Mouse (Mus musculus) ES-E14 (cell line): ENCODE data around the gene Rag1. TPM values are rescaled to one million over a fixed set of nuclear protein-coding genes. Genes with fewer than 3 reads are reported as not detected.
A peak's percentile ranks its signal among the peaks of the same experiment; 100 is the strongest.

ENCODE experiments used
- DNase-seq: peaks from one replicate; pipeline ENCODE4 v3.0.0-alpha.2; 2013; ENCODE audit warnings: low read depth, low spot score
- H3K27ac ChIP-seq: 2 replicates; pipeline ENCODE4 v1.5.1; 2012; ENCODE audit warnings: low read depth, mild to moderate bottlenecking, low read length, moderate library complexity, mixed read lengths; ENCODE audit not compliant: poor library complexity, insufficient read depth, severe bottlenecking
- H3K36me3 ChIP-seq: 2 replicates; pipeline ENCODE4 v1.6.1; 2012; ENCODE audit warnings: mild to moderate bottlenecking, low read length, moderate library complexity, mixed read lengths; ENCODE audit not compliant: control insufficient read depth, poor library complexity, insufficient read depth, severe bottlenecking
- H3K4me1 ChIP-seq, 2 experiments: fragments of 150-350 bp in 1 of 2; sonication (generic) in 1 of 2; 2 replicates each; pipeline ENCODE4 v1.6.1; 2012; ENCODE audit warnings: low read length in 2 of 2, mild to moderate bottlenecking in 1 of 2, mixed read lengths in 1 of 2; ENCODE audit not compliant: control insufficient read depth in 2 of 2, insufficient read depth in 2 of 2, poor library complexity in 1 of 2
- H3K4me3 ChIP-seq, 2 experiments: fragments of 150-350 bp in 1 of 2; sonication (generic) in 1 of 2; 2 replicates each; pipeline ENCODE4 v1.5.1; 2012; ENCODE audit warnings: low read length in 2 of 2, low read depth in 1 of 2, mild to moderate bottlenecking in 1 of 2, mixed read lengths in 1 of 2; ENCODE audit not compliant: insufficient read depth in 1 of 2, poor library complexity in 1 of 2, severe bottlenecking in 1 of 2
- H3K9ac ChIP-seq: 2 replicates; pipeline ENCODE4 v1.6.1; 2012; ENCODE audit warnings: low read depth, mild to moderate bottlenecking, low read length, mixed read lengths; ENCODE audit not compliant: poor library complexity, insufficient read depth, severe bottlenecking
- H3K9me3 ChIP-seq: fragments of 150-350 bp; sonication (generic); 2 replicates; pipeline ENCODE4 v1.6.1; 2012; ENCODE audit warnings: low read depth, mild to moderate bottlenecking, low read length; ENCODE audit not compliant: control insufficient read depth, insufficient read depth
- CHD2 ChIP-seq: IDR thresholded peaks from 2 replicates; pipeline ENCODE4 v1.6.1; 2014; ENCODE audit warnings: mild to moderate bottlenecking, low read depth, low read length, inconsistent platforms
- HCFC1 ChIP-seq: IDR thresholded peaks from 2 replicates; pipeline ENCODE4 v1.6.1; 2012; ENCODE audit warnings: low read length, inconsistent platforms, borderline replicate concordance; ENCODE audit not compliant: insufficient read depth
- MAFK ChIP-seq: IDR thresholded peaks from 2 replicates; pipeline ENCODE4 v1.6.1; 2014; ENCODE audit warnings: mild to moderate bottlenecking, low read depth, low read length, inconsistent platforms; ENCODE audit not compliant: insufficient read depth
- ZC3H11A ChIP-seq: IDR thresholded peaks from 2 replicates; pipeline ENCODE4 v1.6.1; 2012; ENCODE audit warnings: low read depth, mild to moderate bottlenecking, inconsistent platforms, low read length, borderline replicate concordance
- ZNF384 ChIP-seq: IDR thresholded peaks from 2 replicates; pipeline ENCODE4 v1.6.1; 2012; ENCODE audit warnings: low read depth, low read length, inconsistent platforms
- in situ Hi-C, 2 experiments: fragments of 600-800 bp; cut with MboI; formaldehyde crosslinking; loops; one replicate each; pipeline ENCODE4 v1.15.1; 2025; ENCODE audit warnings: low sequenced_read_pairs in 2 of 2, inconsistent platforms in 1 of 2; ENCODE audit not compliant: unreplicated experiment in 2 of 2
- total RNA-seq: library from RNA; depleted of rRNA; stranded (reverse); fragments of 300-350 nt; gene quantifications from 2 replicates; pipeline ENCODE4 v1.2.3, GENCODE M21; 2012

Gene Rag1
- total RNA-seq, 1 experiment = not detected

DNA sequence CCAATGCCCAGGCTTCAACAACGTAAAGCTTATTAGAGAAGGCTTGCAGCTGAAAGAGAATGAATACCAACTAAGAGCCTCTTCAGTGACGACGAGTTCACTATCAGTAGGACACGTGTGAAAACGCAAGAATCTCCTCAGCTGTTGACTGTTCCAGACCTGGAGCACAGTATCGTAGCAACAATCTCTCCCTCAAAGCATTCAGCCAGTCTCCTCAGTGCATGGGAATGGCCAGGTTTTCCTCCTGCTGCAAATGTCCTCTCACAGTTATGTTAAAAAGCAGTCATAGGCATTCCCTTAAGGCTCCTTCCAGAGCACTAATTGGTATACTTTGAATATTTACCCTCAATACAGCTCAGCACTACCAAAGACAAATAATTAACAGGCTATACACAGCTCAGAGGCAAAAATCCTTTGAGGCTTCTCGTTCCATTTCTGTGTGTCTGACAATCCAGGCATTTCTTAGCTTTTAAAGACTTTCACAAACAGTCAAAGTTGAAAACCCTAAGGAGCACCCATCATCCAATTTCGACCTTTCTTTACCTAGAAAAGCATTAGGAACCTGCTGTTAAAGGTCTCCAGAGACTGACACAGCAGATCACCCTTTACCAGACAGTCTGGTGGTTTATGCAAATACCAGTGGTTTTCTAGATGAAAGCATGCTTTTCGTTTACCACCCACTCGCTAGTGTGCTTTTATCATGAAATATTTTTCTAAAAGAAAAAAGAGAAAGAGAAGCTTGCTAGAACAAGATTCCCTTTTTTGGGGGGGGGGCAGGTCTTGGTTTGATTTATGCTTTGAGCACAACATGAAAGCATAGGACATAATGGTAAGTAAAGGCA lies 33.6 kb downstream of the Rag1 start:
- Histone ChIP-seq H3K27ac (no peak overlapping the region), H3K4me1 (no peaks in the 10 kb centered on the region), H3K4me3 (no peak overlapping the region), H3K9ac (no peak overlapping the region), H3K9me3 (no peaks in the 10 kb centered on the region), H3K36me3 (no peaks in the 10 kb centered on the region)
- no peak for DNase-seq
- no peak for TF ChIP-seq ZNF384
- TF ChIP-seq HCFC1 = no peak
- no peak for TF ChIP-seq CHD2
- TF ChIP-seq ZC3H11A = no peak
- TF ChIP-seq MAFK = no peak
- in situ Hi-C loops = no loop called here

DNA sequence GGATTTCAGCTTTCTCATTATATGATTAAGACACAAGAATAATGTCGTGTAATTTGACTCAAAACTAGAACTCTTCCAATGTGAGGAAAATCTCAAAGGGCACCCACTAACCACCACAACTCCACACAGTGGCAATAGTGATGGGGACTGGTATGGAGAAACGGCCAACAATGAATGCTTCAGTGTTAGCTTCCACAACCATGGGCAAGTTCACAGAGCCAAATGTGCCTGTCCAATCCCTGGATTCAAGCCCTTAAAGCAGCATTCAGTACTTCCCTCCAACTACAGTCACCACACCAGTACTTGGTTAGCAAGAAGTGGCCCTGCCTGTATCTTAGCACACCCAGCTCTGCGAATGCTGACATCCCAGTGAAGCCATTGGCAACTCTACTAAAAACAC lies 38.4 kb downstream of the Rag1 start:
- Histone ChIP-seq H3K36me3 (no peaks in the 10 kb centered on the region), H3K27ac (no peak overlapping the region), H3K9me3 (no peaks in the 10 kb centered on the region), H3K4me3 (no peak overlapping the region), H3K4me1 (no peaks in the 10 kb centered on the region), H3K9ac (no peak overlapping the region)
- no peak for DNase-seq
- in situ Hi-C loops = no loop called here
- TF ChIP-seq ZNF384 (no peak), ZC3H11A (no peak), HCFC1 (no peak), MAFK (no peak), CHD2 (no peak)

DNA sequence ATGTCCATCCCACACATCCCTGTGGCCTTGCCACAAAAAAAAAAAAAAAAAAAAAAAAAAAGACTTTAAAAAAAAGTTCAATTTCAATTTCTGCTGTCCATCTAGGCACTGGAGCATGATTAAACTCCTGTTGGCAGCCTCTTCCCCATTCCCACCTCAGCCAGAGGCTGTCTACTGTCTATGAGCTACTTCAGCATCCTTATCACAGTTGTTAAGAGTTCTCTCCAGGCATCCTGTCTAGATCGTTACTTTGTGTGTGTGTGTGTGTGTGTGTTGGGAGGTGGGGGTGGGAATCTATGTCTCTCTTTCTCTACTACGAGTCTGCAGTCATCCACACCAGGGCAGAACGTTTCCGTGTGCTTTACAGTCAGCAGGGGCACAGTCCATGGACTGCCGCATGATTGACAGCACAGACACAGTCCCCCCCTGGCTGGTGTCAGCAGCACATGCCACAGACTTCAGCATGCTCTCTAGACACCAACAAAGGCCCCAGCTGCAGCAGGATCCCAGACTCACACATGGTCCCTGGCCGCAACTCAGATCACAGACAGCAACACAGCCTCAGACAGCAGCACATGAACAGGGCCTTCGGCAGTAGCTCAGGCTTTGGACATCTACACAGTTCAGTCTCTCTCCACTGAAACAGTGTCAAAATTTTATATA lies 40.9 kb downstream of the Rag1 start:
- Histone ChIP-seq H3K4me3 (no peak overlapping the region), H3K4me1 (no peaks in the 10 kb centered on the region; a peak in 1 of 4 replicates), H3K9me3 (no peaks in the 10 kb centered on the region), H3K9ac (no peak overlapping the region), H3K36me3 (no peaks in the 10 kb centered on the region), H3K27ac (no peak overlapping the region)
- in situ Hi-C loops = no loop called here
- DNase-seq = no peak
- no peak for TF ChIP-seq CHD2
- TF ChIP-seq ZNF384 = no peak
- TF ChIP-seq ZC3H11A = no peak
- no peak for TF ChIP-seq HCFC1
- no peak for TF ChIP-seq MAFK

DNA sequence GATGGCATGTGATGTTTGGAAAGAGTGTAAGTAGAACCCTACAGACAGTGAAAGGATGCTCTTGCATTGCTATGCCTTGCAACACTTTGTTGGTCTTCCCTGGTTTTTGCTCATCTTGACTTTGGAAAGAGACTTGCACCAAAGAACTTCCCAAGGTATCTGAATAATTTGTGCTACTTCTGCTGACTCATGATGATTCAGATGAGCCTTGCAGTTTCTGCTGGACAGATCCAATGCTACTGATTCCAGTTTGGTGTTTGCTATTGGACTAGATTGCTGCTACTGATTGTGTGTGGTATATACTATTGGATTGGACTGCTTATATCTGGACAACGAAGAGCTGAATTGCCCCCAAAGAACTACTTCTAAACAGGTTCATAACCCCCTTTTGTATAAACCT lies 46.2 kb downstream of the Rag1 start:
- Histone ChIP-seq H3K9ac (no peak overlapping the region), H3K9me3 (no peaks in the 10 kb centered on the region), H3K4me3 (no peak overlapping the region), H3K27ac (no peak overlapping the region), H3K4me1 (peaks cover 0 to 2% of the 10 kb centered on the region in 2 experiments; a peak in 1 of 4 replicates), H3K36me3 (no peaks in the 10 kb centered on the region)
- DNase-seq = peak; percentile 19
- in situ Hi-C loops = no loop called here
- TF ChIP-seq MAFK = peak; percentile 96
- TF ChIP-seq HCFC1 = no peak
